17 mouse cellular contexts compared by ENCODE assay signal in the genomic region with DNA sequence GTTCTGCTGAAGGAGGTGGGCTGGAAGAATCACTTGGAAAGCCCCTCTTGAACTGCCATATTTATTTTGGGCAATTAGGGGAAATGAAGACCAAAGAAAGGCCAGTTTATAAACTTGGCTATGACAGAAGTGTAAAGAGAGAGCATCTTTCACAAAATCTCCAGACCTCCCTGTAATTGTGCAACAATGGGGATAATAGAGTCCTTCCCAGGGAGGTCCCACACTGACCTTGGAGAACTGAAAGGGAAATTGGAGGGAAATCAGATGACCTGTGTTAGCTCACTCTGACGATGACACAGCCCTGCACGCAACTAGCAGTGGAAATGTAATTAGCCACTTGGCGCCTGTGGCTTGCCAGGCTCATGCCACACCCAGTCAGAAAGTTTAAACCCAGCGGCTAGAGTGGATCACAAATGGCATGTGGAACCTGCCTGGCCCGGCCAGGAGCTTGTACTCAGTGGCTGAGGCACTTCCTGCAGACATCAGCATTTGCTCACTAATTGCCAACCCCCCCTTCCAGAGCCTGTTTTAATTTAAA. TPM values are rescaled to one million over a fixed set of nuclear protein-coding genes. Genes with fewer than 3 reads are reported as not detected.
A peak's percentile ranks its signal among the peaks of the same experiment; 100 is the strongest.
DNase-seq lines count a peak whose midpoint lies in the region; ATAC-seq and TF ChIP-seq lines count a peak whose summit lies in the region.
"Had no signal": no experiment of that assay in that cellular context is flagged by ENCODE, and none has a peak within 500 bp of the region (broad histone marks: within the 10 kb centered on the region; RNA-seq: fewer than 3 reads in every experiment).

No protein-coding gene starts in this region.

- H3K36me3 ChIP-seq in embryonic facial prominence, embryonic 15.5 days, result no peaks in the 10 kb centered on the region; the same call in 1 of the 2 replicates
- H3K36me3 ChIP-seq in forebrain, embryonic 12.5 days (replicated peaks), result no peaks in the 10 kb centered on the region
- no peaks in the 10 kb centered on the region for H3K36me3 ChIP-seq in forebrain, embryonic 14.5 days (ENCODE audit: control insufficient read depth, insufficient read depth, low read length)
- H3K36me3 ChIP-seq: heart, embryonic 15.5 days had no signal

- peaks cover 16% of the 10 kb centered on the region; the same call in 1 of the 2 replicates for H3K4me1 ChIP-seq in embryonic facial prominence, embryonic 15.5 days
- H3K4me1 ChIP-seq in forebrain, embryonic 12.5 days, result no peaks in the 10 kb centered on the region; the same call in 1 of the 2 replicates
- H3K4me1 ChIP-seq in forebrain, embryonic 14.5 days (ENCODE audit: control insufficient read depth, insufficient read depth, low read length), result no peaks in the 10 kb centered on the region
- H3K4me1 ChIP-seq: heart, embryonic 15.5 days; hindbrain, embryonic 13.5 days had no signal

- H3K4me2 ChIP-seq in embryonic facial prominence, embryonic 15.5 days (replicated peaks), result no peak overlapping the region
- no peak overlapping the region for H3K4me2 ChIP-seq in forebrain, embryonic 12.5 days
- no peak overlapping the region for H3K4me2 ChIP-seq in forebrain, embryonic 14.5 days (ENCODE audit: low read length)
- H3K4me2 ChIP-seq: heart, embryonic 15.5 days; hindbrain, embryonic 13.5 days had no signal

- no peaks in the 10 kb centered on the region for H3K27me3 ChIP-seq in embryonic facial prominence, embryonic 15.5 days
- no peaks in the 10 kb centered on the region for H3K27me3 ChIP-seq in forebrain, embryonic 12.5 days
- H3K27me3 ChIP-seq in forebrain, embryonic 14.5 days (replicated peaks; ENCODE audit: control insufficient read depth, insufficient read depth, low read length), result no peaks in the 10 kb centered on the region
- H3K27me3 ChIP-seq: heart, embryonic 15.5 days; hindbrain, embryonic 13.5 days; Patski had no signal

- 0 out of 2 replicates have a peak, but pooled peaks have one; percentile 39 for ATAC-seq in embryonic facial prominence, embryonic 15.5 days (ENCODE audit: insufficient number of reproducible peaks, low FRiP score, low TSS enrichment, low read depth)
- no peak for ATAC-seq in forebrain, embryonic 12.5 days (ENCODE audit: low FRiP score)
- no peak for ATAC-seq in forebrain, embryonic 14.5 days
- ATAC-seq: forebrain, postnatal 0 days; intestine, embryonic 16.5 days; Patski had no signal

- no peak for TF ChIP-seq CTCF in gastrocnemius, adult 2 months (IDR thresholded peaks at IDR 0.05)

- peak; percentile 51 for DNase-seq in gastrocnemius, adult 2 months
- DNase-seq in gastrocnemius, postnatal 4 days (ENCODE audit: low spot score in 2 of 2), result no peak
- DNase-seq in lung, postnatal 36 days, result peak; percentile 5
- no peak for DNase-seq in lung, postnatal 14 days
- no peak for DNase-seq in forebrain, embryonic 14.5 days (ENCODE audit: low spot score)
- DNase-seq: adrenal gland, postnatal 36 days; cerebellum, postnatal 10 days; forebrain, postnatal 0 days; right cerebral cortex, postnatal 14 days had no signal

- 38% methylated on average over 5 of the region's 5 CpGs for WGBS in embryonic facial prominence, embryonic 15.5 days
- WGBS in forebrain, embryonic 12.5 days, result 70% methylated on average over 5 of the region's 5 CpGs
- 54% methylated on average over 5 of the region's 5 CpGs for WGBS in forebrain, embryonic 14.5 days

- intact Hi-C loops in gastrocnemius, adult 2 months (cut with DNase I), result no loop called here

- H3K4me3 ChIP-seq in gastrocnemius, adult 2 months, result no peak overlapping the region
- H3K4me3 ChIP-seq in embryonic facial prominence, embryonic 15.5 days (replicated peaks), result no peak overlapping the region
- H3K4me3 ChIP-seq in forebrain, embryonic 12.5 days (replicated peaks), result no peak overlapping the region
- no peak overlapping the region for H3K4me3 ChIP-seq in forebrain, embryonic 14.5 days (ENCODE audit: low read depth, low read length)
- H3K4me3 ChIP-seq: heart, embryonic 15.5 days; hindbrain, embryonic 13.5 days had no signal

- H3K9me3 ChIP-seq in embryonic facial prominence, embryonic 15.5 days (replicated peaks), result no peaks in the 10 kb centered on the region
- H3K9me3 ChIP-seq in forebrain, embryonic 12.5 days, result no peaks in the 10 kb centered on the region
- no peaks in the 10 kb centered on the region for H3K9me3 ChIP-seq in forebrain, embryonic 14.5 days (replicated peaks; ENCODE audit: control insufficient read depth, low read length)
- H3K9me3 ChIP-seq: heart, embryonic 15.5 days; hindbrain, embryonic 13.5 days had no signal

- H3K9ac ChIP-seq in embryonic facial prominence, embryonic 15.5 days, result no peak overlapping the region
- no peak overlapping the region for H3K9ac ChIP-seq in forebrain, embryonic 12.5 days
- no peak overlapping the region for H3K9ac ChIP-seq in forebrain, embryonic 14.5 days (ENCODE audit: low read length)
- H3K9ac ChIP-seq: forebrain, postnatal 0 days; heart, embryonic 15.5 days; hindbrain, embryonic 13.5 days had no signal

- H3K27ac ChIP-seq in gastrocnemius, adult 2 months, result peak overlapping the region; percentile 20
- no peak overlapping the region for H3K27ac ChIP-seq in embryonic facial prominence, embryonic 15.5 days (replicated peaks)
- H3K27ac ChIP-seq in forebrain, embryonic 12.5 days, result no peak overlapping the region
- H3K27ac ChIP-seq in forebrain, embryonic 14.5 days (ENCODE audit: low read depth, low read length), result no peak overlapping the region
- H3K27ac ChIP-seq: heart, embryonic 15.5 days; hindbrain, embryonic 13.5 days had no signal

RNA-seq across cellular contexts. Expression of gene Fgf7, which starts 58.6 kb away (rescaled TPM):
- total RNA-seq in gastrocnemius, adult 2 months (2021), result 1 to 10 TPM; 4.2 TPM
- 10 to 100 TPM; 18.0 to 20.8 TPM for total RNA-seq in gastrocnemius, postnatal 4 days (2021)
- polyA plus RNA-seq in embryonic facial prominence, embryonic 15.5 days (2015; fragmentation: Nextera tagmentation; extraction: Ambion mirVana), result 14.8 and 15.8 TPM in 2 replicates
- polyA plus RNA-seq in forebrain, embryonic 12.5 days (2016; fragmentation: Nextera tagmentation; extraction: Ambion mirVana), result 0.83 and 1.1 TPM in 2 replicates
- polyA plus RNA-seq in forebrain, embryonic 14.5 days (2014; fragmentation: Nextera tagmentation; extraction: Ambion mirVana), result 0.53 and 0.62 TPM in 2 replicates
- total RNA-seq: granulocyte monocyte progenitor cell, adult 5-6 weeks; liver, adult 2 months had no signal
- polyA plus RNA-seq: liver, adult 2 months had no signal

Comparison
In these comparisons a context has a peak if more than half of its experiments do, and no peak if none do; other contexts are left out.
1. DNase-seq: peak in gastrocnemius, adult 2 months (single experiment) and lung, postnatal 36 days (single experiment); none in gastrocnemius, postnatal 4 days (0 of 2), lung, postnatal 14 days (single experiment) and forebrain, embryonic 14.5 days (single experiment).